ENCODE assay signal across 8 mouse cellular contexts in genomic region chr13:55473076-55473831, GRCm38 (mm10). TPM values are rescaled to one million over a fixed set of nuclear protein-coding genes. Genes with fewer than 3 reads are reported as not detected.
DNase-seq lines count a peak whose midpoint lies in the region; ATAC-seq and TF ChIP-seq lines count a peak whose summit lies in the region.

No protein-coding gene starts in this region.

- H3K79me2 ChIP-seq in CH12.LX (replicated peaks; ENCODE audit: control insufficient read depth, extremely low read depth, insufficient read depth, poor library complexity, severe bottlenecking): no peaks in the 10 kb centered on the region

- peak in 1 of 2 experiments; percentile 78; a peak in 2 of 4 replicates for TF ChIP-seq CTCF in CH12.LX (conservative IDR thresholded peaks at IDR 0.05 in 1 of 2, IDR thresholded peaks at IDR 0.05 in 1 of 2; ENCODE audit: low read depth in 2 of 2, low read length in 2 of 2)
- no peak for TF ChIP-seq CTCF in olfactory bulb, adult 2 months (IDR thresholded peaks at IDR 0.05; ENCODE audit: insufficient read depth, low read depth, low read length)

- no peak for TF ChIP-seq POLR2A in CH12.LX (IDR thresholded peaks at IDR 0.05; ENCODE audit: low read depth, low read length)
- no peak for TF ChIP-seq POLR2A in olfactory bulb, adult 2 months (IDR thresholded peaks at IDR 0.05; ENCODE audit: insufficient read depth, low read depth, low read length)

- H3K4me1 ChIP-seq in heart, embryonic 11.5 days (ENCODE audit: control insufficient read depth, insufficient read depth, low read length): peaks cover 6% of the 10 kb centered on the region; the same call in 1 of the 2 replicates
- H3K4me1 ChIP-seq in CH12.LX (ENCODE audit: control insufficient read depth in 1 of 2, insufficient read depth in 2 of 2): peaks cover 2 to 30% of the 10 kb centered on the region in 2 experiments; a peak in 3 of 4 replicates
- H3K4me1 ChIP-seq in embryonic facial prominence, embryonic 14.5 days (ENCODE audit: control insufficient read depth, insufficient read depth, low read length): peaks cover 13% of the 10 kb centered on the region
- peaks cover 15% of the 10 kb centered on the region; the same call in 1 of the 2 replicates for H3K4me1 ChIP-seq in limb, embryonic 11.5 days (ENCODE audit: control insufficient read depth, insufficient read depth, low read length)
- peaks cover 63% of the 10 kb centered on the region for H3K4me1 ChIP-seq in olfactory bulb, adult 2 months (ENCODE audit: control insufficient read depth, insufficient read depth, low read length)

- no peak for TF ChIP-seq EP300 in CH12.LX (IDR thresholded peaks at IDR 0.05; ENCODE audit: low read length)

- H3K9me3 ChIP-seq in heart, embryonic 11.5 days (replicated peaks; ENCODE audit: control insufficient read depth, low read length): no peaks in the 10 kb centered on the region
- H3K9me3 ChIP-seq in CH12.LX (replicated peaks; ENCODE audit: low read length): peaks cover 4% of the 10 kb centered on the region
- no peaks in the 10 kb centered on the region for H3K9me3 ChIP-seq in embryonic facial prominence, embryonic 14.5 days (ENCODE audit: control insufficient read depth, low read length)
- H3K9me3 ChIP-seq in limb, embryonic 11.5 days (ENCODE audit: control insufficient read depth, low read length): no peaks in the 10 kb centered on the region

- ATAC-seq in heart, embryonic 11.5 days (replicated peaks; ENCODE audit: insufficient number of reproducible peaks, low FRiP score, low TSS enrichment): no peak
- ATAC-seq in embryonic facial prominence, embryonic 14.5 days (ENCODE audit: low read depth): no peak
- no peak for ATAC-seq in limb, embryonic 11.5 days (ENCODE audit: insufficient number of reproducible peaks, low FRiP score, low TSS enrichment, low read depth)
- no peak for ATAC-seq in megakaryocyte-erythroid progenitor cell, adult 5-6 weeks (replicated peaks; ENCODE audit: low FRiP score, low TSS enrichment, poor library complexity, severe bottlenecking)

- no peak overlapping the region for H3K27ac ChIP-seq in heart, embryonic 11.5 days (ENCODE audit: low read depth, low read length)
- H3K27ac ChIP-seq in CH12.LX (ENCODE audit: insufficient read depth, low read depth): no peak overlapping the region
- peak overlapping the region; percentile 84 for H3K27ac ChIP-seq in embryonic facial prominence, embryonic 14.5 days (replicated peaks; ENCODE audit: low read depth, low read length)
- H3K27ac ChIP-seq in limb, embryonic 11.5 days (replicated peaks; ENCODE audit: low read depth, low read length): peak overlapping the region; percentile 80
- no peak overlapping the region for H3K27ac ChIP-seq in olfactory bulb, adult 2 months (ENCODE audit: insufficient read depth, low read depth, low read length)

- peaks cover 17% of the 10 kb centered on the region for H3K36me3 ChIP-seq in heart, embryonic 11.5 days (ENCODE audit: control insufficient read depth, insufficient read depth, low read length)
- no peaks in the 10 kb centered on the region for H3K36me3 ChIP-seq in CH12.LX (replicated peaks in 1 of 2; ENCODE audit: control insufficient read depth in 1 of 2, insufficient read depth in 1 of 2, low read length in 1 of 2)
- peaks cover 47% of the 10 kb centered on the region for H3K36me3 ChIP-seq in embryonic facial prominence, embryonic 14.5 days (ENCODE audit: control insufficient read depth, insufficient read depth, low read length)
- peaks cover 19% of the 10 kb centered on the region for H3K36me3 ChIP-seq in limb, embryonic 11.5 days (ENCODE audit: control insufficient read depth, insufficient read depth, low read length)

- WGBS in heart, embryonic 11.5 days (ENCODE audit: insufficient replicate concordance): 18% methylated on average over 18 of the region's 18 CpGs
- 17% methylated on average over 18 of the region's 18 CpGs for WGBS in embryonic facial prominence, embryonic 14.5 days
- 15% methylated on average over 18 of the region's 18 CpGs for WGBS in limb, embryonic 11.5 days
- 35% methylated on average over 18 of the region's 18 CpGs for WGBS in olfactory bulb, adult 2 months

- intact Hi-C loops in heart, postnatal 36 days (cut with DNase I): loop anchor here (2.0 kb wide), 1 partner anchor 40 kb away; the partner anchor contains the start of gene Pdlim7

- peak overlapping the region; percentile 70; the same call in 1 of the 2 replicates for H3K9ac ChIP-seq in heart, embryonic 11.5 days (ENCODE audit: low read depth, low read length)
- peak overlapping the region; percentile 39 for H3K9ac ChIP-seq in CH12.LX (ENCODE audit: insufficient read depth, low read depth)
- H3K9ac ChIP-seq in embryonic facial prominence, embryonic 14.5 days (ENCODE audit: low read depth, low read length): peak overlapping the region; percentile 79
- H3K9ac ChIP-seq in limb, embryonic 11.5 days (ENCODE audit: low read length): no peak overlapping the region; the same call in 1 of the 2 replicates

- in situ Hi-C loops in CH12.LX (cut with MboI; ENCODE audit: low pct_ligation_motif_present, low pct_unique_long_range_greater_than_20kb, low sequenced_read_pairs): no loop called here

- no peak for DNase-seq in heart, postnatal 36 days
- DNase-seq in CH12.LX (ENCODE audit: extremely low read depth): no peak
- no peak for DNase-seq in embryonic facial prominence, embryonic 14.5 days (ENCODE audit: low spot score)
- peak; percentile 75 for DNase-seq in limb, embryonic 11.5 days (ENCODE audit: low spot score)
- DNase-seq in frontal cortex, postnatal 14 days (ENCODE audit: low spot score in 2 of 2): no peak

- H3K27me3 ChIP-seq in heart, embryonic 11.5 days (ENCODE audit: control insufficient read depth, insufficient read depth, low read length): peaks cover 41% of the 10 kb centered on the region
- H3K27me3 ChIP-seq in CH12.LX (replicated peaks): peaks cover 70% of the 10 kb centered on the region
- H3K27me3 ChIP-seq in embryonic facial prominence, embryonic 14.5 days (replicated peaks; ENCODE audit: control insufficient read depth, insufficient read depth, low read length): no peaks in the 10 kb centered on the region
- H3K27me3 ChIP-seq in limb, embryonic 11.5 days (ENCODE audit: control insufficient read depth, insufficient read depth, low read length): no peaks in the 10 kb centered on the region

- peak overlapping the region; percentile 99 for H3K4me2 ChIP-seq in heart, embryonic 11.5 days
- H3K4me2 ChIP-seq in CH12.LX (ENCODE audit: insufficient read depth, low read depth, poor library complexity, severe bottlenecking): peak overlapping the region; percentile 88
- H3K4me2 ChIP-seq in embryonic facial prominence, embryonic 14.5 days (ENCODE audit: low read depth, low read length): peak overlapping the region; percentile 100
- H3K4me2 ChIP-seq in limb, embryonic 11.5 days (ENCODE audit: low read depth, severe bottlenecking): peak overlapping the region; percentile 100

- TF ChIP-seq RAD21 in CH12.LX (IDR thresholded peaks at IDR 0.05; ENCODE audit: low read depth, low read length): peak; percentile 44

- H3K4me3 ChIP-seq in heart, embryonic 11.5 days (ENCODE audit: low read depth, low read length): peak overlapping the region; percentile 66
- peak overlapping the region; percentile 49 to 75 (median 50) for H3K4me3 ChIP-seq in CH12.LX (replicated peaks in 1 of 3; ENCODE audit: low read depth in 2 of 3, low read length in 2 of 3, poor library complexity in 1 of 3)
- peak overlapping the region; percentile 64 for H3K4me3 ChIP-seq in embryonic facial prominence, embryonic 14.5 days (ENCODE audit: low read depth, low read length)
- peak overlapping the region; percentile 58 for H3K4me3 ChIP-seq in limb, embryonic 11.5 days (ENCODE audit: low read depth, low read length)
- peak overlapping the region; percentile 50; the same call in 1 of the 2 replicates for H3K4me3 ChIP-seq in olfactory bulb, adult 2 months (ENCODE audit: insufficient read depth, low read depth, low read length)

- dilution Hi-C loops in CH12.LX (cut with MboI; ENCODE audit: extremely low pct_ligation_motif_present, extremely low pct_unique_long_range_greater_than_20kb, low sequenced_read_pairs): no loop called here

RNA-seq across cellular contexts. Expression of gene Prr7, which starts 9.2 kb away (rescaled TPM):
- polyA plus RNA-seq in heart, embryonic 11.5 days (2014; fragmentation: Nextera tagmentation; extraction: Ambion mirVana): 0.21 and 0.34 TPM in 2 replicates
- total RNA-seq in heart, postnatal 36 days (2021): under 1 TPM; 0.58 to 0.70 TPM
- total RNA-seq in CH12.LX (2012; rRNA removed) (0.89 and 1.1 TPM in 2 replicates), CH12.LX (2014; rRNA removed) (0.60 and 0.69 TPM in 2 replicates)
- 0.83 and 1.2 TPM in 2 replicates for polyA plus RNA-seq in CH12.LX (2012; ENCODE audit: insufficient read length, low read depth)
- polyA plus RNA-seq in embryonic facial prominence, embryonic 14.5 days (2014; fragmentation: Nextera tagmentation; extraction: Ambion mirVana): 1.9 and 2.7 TPM in 2 replicates
- polyA plus RNA-seq in limb, embryonic 11.5 days (2014; fragmentation: Nextera tagmentation; extraction: Ambion mirVana): 1.1 and 1.6 TPM in 2 replicates
- not detected in 2 replicates for polyA plus RNA-seq in olfactory bulb, adult 2 months (2012; ENCODE audit: insufficient read depth, insufficient read length, low replicate concordance, missing spikeins)
- not detected in 2 replicates for total RNA-seq in megakaryocyte-erythroid progenitor cell, adult 5-6 weeks (2014; fragmentation: Nextera tagmentation)
- total RNA-seq in megakaryocyte-erythroid progenitor cell, adult 5-6 weeks (2017): not detected in 2 replicates

RNA-seq across cellular contexts. Expression of gene Dbn1, which starts 14.7 kb away (rescaled TPM):
- polyA plus RNA-seq in heart, embryonic 11.5 days (2014; fragmentation: Nextera tagmentation; extraction: Ambion mirVana): 64.1 and 83.0 TPM in 2 replicates
- 1 to 10 TPM; 9.4 to 9.6 TPM for total RNA-seq in heart, postnatal 36 days (2021)
- 1.9 and 3.1 TPM in 2 replicates for total RNA-seq in CH12.LX (2012; rRNA removed)
- 0.09 and 0.12 TPM in 2 replicates for total RNA-seq in CH12.LX (2014; rRNA removed)
- polyA plus RNA-seq in CH12.LX (2012; ENCODE audit: insufficient read length, low read depth): 0.59 and 0.72 TPM in 2 replicates
- 141 and 167 TPM in 2 replicates for polyA plus RNA-seq in embryonic facial prominence, embryonic 14.5 days (2014; fragmentation: Nextera tagmentation; extraction: Ambion mirVana)
- polyA plus RNA-seq in limb, embryonic 11.5 days (2014; fragmentation: Nextera tagmentation; extraction: Ambion mirVana): 299 and 318 TPM in 2 replicates
- not detected in 2 replicates for polyA plus RNA-seq in olfactory bulb, adult 2 months (2012; ENCODE audit: insufficient read depth, insufficient read length, low replicate concordance, missing spikeins)
- 0.84 TPM in 1 of 2 replicates, not detected in the other for total RNA-seq in megakaryocyte-erythroid progenitor cell, adult 5-6 weeks (2014; fragmentation: Nextera tagmentation)
- 2.4 TPM in 1 of 2 replicates, not detected in the other for total RNA-seq in megakaryocyte-erythroid progenitor cell, adult 5-6 weeks (2017)

RNA-seq across cellular contexts. Expression of gene Grk6, which starts 28.4 kb away (rescaled TPM):
- polyA plus RNA-seq in heart, embryonic 11.5 days (2014; fragmentation: Nextera tagmentation; extraction: Ambion mirVana): 24.3 and 26.9 TPM in 2 replicates
- 10 to 100 TPM; 17.6 to 18.1 TPM for total RNA-seq in heart, postnatal 36 days (2021)
- total RNA-seq in CH12.LX (2012; rRNA removed) (60.1 and 69.9 TPM in 2 replicates), CH12.LX (2014; rRNA removed) (59.0 and 65.0 TPM in 2 replicates)
- polyA plus RNA-seq in CH12.LX (2012; ENCODE audit: insufficient read length, low read depth): 71.0 and 72.8 TPM in 2 replicates
- polyA plus RNA-seq in embryonic facial prominence, embryonic 14.5 days (2014; fragmentation: Nextera tagmentation; extraction: Ambion mirVana): 44.0 and 46.6 TPM in 2 replicates
- 60.4 and 68.2 TPM in 2 replicates for polyA plus RNA-seq in limb, embryonic 11.5 days (2014; fragmentation: Nextera tagmentation; extraction: Ambion mirVana)
- 128 TPM in 1 of 2 replicates, not detected in the other for polyA plus RNA-seq in olfactory bulb, adult 2 months (2012; ENCODE audit: insufficient read depth, insufficient read length, low replicate concordance, missing spikeins)
- total RNA-seq in megakaryocyte-erythroid progenitor cell, adult 5-6 weeks (2014; fragmentation: Nextera tagmentation): 61.4 and 80.6 TPM in 2 replicates
- 67.7 and 82.4 TPM in 2 replicates for total RNA-seq in megakaryocyte-erythroid progenitor cell, adult 5-6 weeks (2017)

RNA-seq across cellular contexts. Expression of gene Pdlim7, which starts 40.2 kb away (rescaled TPM):
- 439 and 451 TPM in 2 replicates for polyA plus RNA-seq in heart, embryonic 11.5 days (2014; fragmentation: Nextera tagmentation; extraction: Ambion mirVana)
- 10 to 100 TPM; 49.3 to 49.9 TPM for total RNA-seq in heart, postnatal 36 days (2021)
- total RNA-seq in CH12.LX (2012; rRNA removed): 8.5 and 8.7 TPM in 2 replicates
- total RNA-seq in CH12.LX (2014; rRNA removed): 6.6 and 11.2 TPM in 2 replicates
- 26.2 and 32.5 TPM in 2 replicates for polyA plus RNA-seq in CH12.LX (2012; ENCODE audit: insufficient read length, low read depth)
- 194 and 204 TPM in 2 replicates for polyA plus RNA-seq in embryonic facial prominence, embryonic 14.5 days (2014; fragmentation: Nextera tagmentation; extraction: Ambion mirVana)
- 154 and 155 TPM in 2 replicates for polyA plus RNA-seq in limb, embryonic 11.5 days (2014; fragmentation: Nextera tagmentation; extraction: Ambion mirVana)
- not detected in 2 replicates for polyA plus RNA-seq in olfactory bulb, adult 2 months (2012; ENCODE audit: insufficient read depth, insufficient read length, low replicate concordance, missing spikeins)
- total RNA-seq in megakaryocyte-erythroid progenitor cell, adult 5-6 weeks (2014; fragmentation: Nextera tagmentation): 11.5 and 13.2 TPM in 2 replicates
- 3.0 and 4.3 TPM in 2 replicates for total RNA-seq in megakaryocyte-erythroid progenitor cell, adult 5-6 weeks (2017)

RNA-seq across cellular contexts. Expression of gene F12, which starts 46.7 kb away (rescaled TPM):
- 0.42 and 1.5 TPM in 2 replicates for polyA plus RNA-seq in heart, embryonic 11.5 days (2014; fragmentation: Nextera tagmentation; extraction: Ambion mirVana)
- not detected for total RNA-seq in heart, postnatal 36 days (2021)
- total RNA-seq in CH12.LX (2012; rRNA removed) (not detected in 2 replicates), CH12.LX (2014; rRNA removed) (not detected in 2 replicates)
- polyA plus RNA-seq in CH12.LX (2012; ENCODE audit: insufficient read length, low read depth): not detected in 2 replicates
- not detected in 2 replicates for polyA plus RNA-seq in embryonic facial prominence, embryonic 14.5 days (2014; fragmentation: Nextera tagmentation; extraction: Ambion mirVana)
- 0.17 TPM in 1 of 2 replicates, not detected in the other for polyA plus RNA-seq in limb, embryonic 11.5 days (2014; fragmentation: Nextera tagmentation; extraction: Ambion mirVana)
- not detected in 2 replicates for polyA plus RNA-seq in olfactory bulb, adult 2 months (2012; ENCODE audit: insufficient read depth, insufficient read length, low replicate concordance, missing spikeins)
- not detected in 2 replicates for total RNA-seq in megakaryocyte-erythroid progenitor cell, adult 5-6 weeks (2014; fragmentation: Nextera tagmentation)
- not detected in 2 replicates for total RNA-seq in megakaryocyte-erythroid progenitor cell, adult 5-6 weeks (2017)

Comparison
In these comparisons a context has a peak if more than half of its experiments do, and no peak if none do; other contexts are left out.
1. H3K27ac ChIP-seq: peak in embryonic facial prominence, embryonic 14.5 days (single experiment) and limb, embryonic 11.5 days (single experiment); none in heart, embryonic 11.5 days (single experiment), CH12.LX (single experiment) and olfactory bulb, adult 2 months (single experiment).
2. Peak in every context shown above with its lines, with median percentiles within 50 percentile points of each other: H3K4me2 ChIP-seq and H3K4me3 ChIP-seq.